Mouse (Mus musculus): Measurements from ENCODE around the gene Chchd3. TPM values are rescaled to one million over a fixed set of nuclear protein-coding genes. Genes with fewer than 3 reads are reported as not detected.

Chchd3 gene
- polyA plus RNA-seq, 1 experiment from 2014 or later = 134 TPM

DNA sequence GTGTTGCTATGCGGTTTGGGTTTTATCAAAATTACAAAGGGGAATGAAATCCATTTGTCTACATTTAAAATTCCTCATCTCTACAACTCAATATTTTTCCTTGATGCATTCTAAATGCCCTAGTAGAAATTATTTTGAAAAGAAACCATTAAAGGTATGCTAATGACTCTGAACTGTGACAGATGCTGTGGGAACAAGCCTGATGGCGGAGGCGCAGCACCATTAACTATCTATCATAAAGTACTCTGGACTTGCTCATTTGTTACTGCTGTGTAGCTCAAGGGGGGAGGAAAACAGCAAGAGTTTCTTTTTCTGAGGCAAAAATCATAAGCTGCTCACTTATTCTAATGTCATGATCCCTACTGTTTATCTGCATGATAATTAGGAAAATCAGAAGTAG is 110.4 kb downstream of the Chchd3 start:
- no peak overlapping the region for H3K9ac ChIP-seq (ENCODE audit: low read depth, low read length)
- H3K27ac ChIP-seq (ENCODE audit: low read depth, low read length) = no peak overlapping the region
- no peaks in the 10 kb centered on the region for H3K9me3 ChIP-seq (ENCODE audit: control insufficient read depth)
- no peaks in the 10 kb centered on the region for H3K36me3 ChIP-seq (ENCODE audit: control insufficient read depth, insufficient read depth)
- TF ChIP-seq CTCF (IDR thresholded peaks at IDR 0.05; ENCODE audit: low read depth) = no peak
- no peaks in the 10 kb centered on the region for H3K27me3 ChIP-seq (replicated peaks; ENCODE audit: control insufficient read depth, insufficient read depth, low read length)
- WGBS = 83% methylated on average over 3 of the region's 3 CpGs
- H3K4me3 ChIP-seq (ENCODE audit: low read depth, low read length) = no peak overlapping the region
- H3K4me1 ChIP-seq (replicated peaks; ENCODE audit: control insufficient read depth, insufficient read depth, low read length) = no peaks in the 10 kb centered on the region
- H3K4me2 ChIP-seq (replicated peaks; ENCODE audit: low read depth) = no peak overlapping the region
- no peak for ATAC-seq

DNA sequence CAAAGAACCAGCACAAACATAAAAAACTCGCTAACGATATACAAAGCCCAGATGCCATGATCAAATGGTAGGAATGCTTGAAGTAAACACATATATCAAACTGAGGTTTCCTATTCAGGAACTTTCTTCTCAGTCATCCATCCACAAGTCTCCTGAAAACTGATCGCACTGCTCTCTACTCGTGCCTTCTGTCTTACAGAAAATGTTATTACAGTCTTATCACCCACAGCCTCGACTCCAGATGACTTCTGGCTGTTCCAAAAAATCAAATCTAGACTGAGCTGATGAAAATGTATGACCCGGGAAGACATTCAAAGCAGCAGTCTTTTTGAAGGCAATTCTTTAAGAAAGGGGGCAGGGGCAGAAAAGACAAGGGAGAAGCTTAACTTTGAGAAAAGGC is 112.8 kb downstream of the Chchd3 start:
- H3K36me3 ChIP-seq (ENCODE audit: control insufficient read depth, insufficient read depth) = no peaks in the 10 kb centered on the region
- no peak for ATAC-seq
- H3K4me1 ChIP-seq (replicated peaks; ENCODE audit: control insufficient read depth, insufficient read depth, low read length) = no peaks in the 10 kb centered on the region
- H3K4me3 ChIP-seq (ENCODE audit: low read depth, low read length) = no peak overlapping the region
- 53% methylated on average over 6 of the region's 6 CpGs for WGBS
- H3K9me3 ChIP-seq (ENCODE audit: control insufficient read depth) = no peaks in the 10 kb centered on the region
- no peak for TF ChIP-seq CTCF (IDR thresholded peaks at IDR 0.05; ENCODE audit: low read depth)
- no peaks in the 10 kb centered on the region for H3K27me3 ChIP-seq (replicated peaks; ENCODE audit: control insufficient read depth, insufficient read depth, low read length)
- no peak overlapping the region for H3K9ac ChIP-seq (ENCODE audit: low read depth, low read length)
- no peak overlapping the region for H3K4me2 ChIP-seq (replicated peaks; ENCODE audit: low read depth)
- no peak overlapping the region for H3K27ac ChIP-seq (ENCODE audit: low read depth, low read length)

DNA sequence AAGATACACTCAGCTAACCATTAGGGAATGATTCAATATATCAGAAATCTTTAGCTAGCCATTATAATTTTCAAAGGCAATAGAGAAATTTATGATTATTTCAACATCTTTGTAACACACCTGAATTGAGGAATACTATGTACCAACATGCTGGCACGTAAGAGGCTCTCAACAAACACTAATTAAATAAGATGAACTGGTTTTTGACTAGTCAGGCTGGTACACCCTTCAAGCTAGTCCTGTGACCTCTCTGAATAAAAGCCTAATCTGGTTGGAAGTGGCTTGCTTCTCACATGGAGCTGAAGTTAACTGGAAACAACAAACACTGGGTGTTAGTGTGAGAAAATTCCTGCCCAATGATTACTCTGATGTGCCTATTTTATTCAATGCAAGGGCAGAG is 115.1 kb downstream of the Chchd3 start:
- no peak overlapping the region for H3K4me3 ChIP-seq (ENCODE audit: low read depth, low read length)
- H3K27me3 ChIP-seq (replicated peaks; ENCODE audit: control insufficient read depth, insufficient read depth, low read length) = no peaks in the 10 kb centered on the region
- H3K27ac ChIP-seq (ENCODE audit: low read depth, low read length) = no peak overlapping the region
- TF ChIP-seq CTCF (IDR thresholded peaks at IDR 0.05; ENCODE audit: low read depth) = no peak
- no peaks in the 10 kb centered on the region for H3K9me3 ChIP-seq (ENCODE audit: control insufficient read depth)
- H3K4me2 ChIP-seq (replicated peaks; ENCODE audit: low read depth) = no peak overlapping the region
- 77% methylated on average over 1 of the region's 1 CpGs for WGBS
- no peak for ATAC-seq
- H3K9ac ChIP-seq (ENCODE audit: low read depth, low read length) = no peak overlapping the region
- no peaks in the 10 kb centered on the region for H3K4me1 ChIP-seq (replicated peaks; ENCODE audit: control insufficient read depth, insufficient read depth, low read length)
- no peaks in the 10 kb centered on the region for H3K36me3 ChIP-seq (ENCODE audit: control insufficient read depth, insufficient read depth)

DNA sequence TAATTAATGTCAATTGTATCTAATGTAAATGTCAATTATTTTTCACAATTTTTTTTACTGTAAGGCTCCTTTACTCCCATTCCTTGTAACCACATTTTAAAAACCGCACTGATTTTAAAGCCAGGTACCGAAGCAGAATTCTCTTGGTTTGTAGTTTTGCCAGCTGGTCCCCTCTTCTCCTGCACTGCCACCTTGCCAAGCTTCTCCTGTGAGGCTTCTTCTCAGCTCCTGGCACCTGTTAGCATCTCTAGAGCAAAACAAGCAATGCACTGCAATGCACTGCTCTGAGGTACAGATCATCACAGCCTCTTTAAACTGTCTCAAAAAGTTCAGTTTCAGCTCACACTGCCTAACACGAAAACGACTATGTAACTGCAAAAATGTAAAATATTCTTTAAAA is 116.4 kb downstream of the Chchd3 start:
- no peak overlapping the region for H3K4me3 ChIP-seq (ENCODE audit: low read depth, low read length)
- H3K27me3 ChIP-seq (replicated peaks; ENCODE audit: control insufficient read depth, insufficient read depth, low read length) = no peaks in the 10 kb centered on the region
- no peak for TF ChIP-seq CTCF (IDR thresholded peaks at IDR 0.05; ENCODE audit: low read depth)
- no peak overlapping the region for H3K9ac ChIP-seq (ENCODE audit: low read depth, low read length)
- H3K36me3 ChIP-seq (ENCODE audit: control insufficient read depth, insufficient read depth) = no peaks in the 10 kb centered on the region
- H3K9me3 ChIP-seq (ENCODE audit: control insufficient read depth) = no peaks in the 10 kb centered on the region
- no peak overlapping the region for H3K4me2 ChIP-seq (replicated peaks; ENCODE audit: low read depth)
- H3K27ac ChIP-seq (ENCODE audit: low read depth, low read length) = no peak overlapping the region
- WGBS = 96% methylated on average over 4 of the region's 4 CpGs
- H3K4me1 ChIP-seq (replicated peaks; ENCODE audit: control insufficient read depth, insufficient read depth, low read length) = no peaks in the 10 kb centered on the region
- ATAC-seq = no peak

DNA sequence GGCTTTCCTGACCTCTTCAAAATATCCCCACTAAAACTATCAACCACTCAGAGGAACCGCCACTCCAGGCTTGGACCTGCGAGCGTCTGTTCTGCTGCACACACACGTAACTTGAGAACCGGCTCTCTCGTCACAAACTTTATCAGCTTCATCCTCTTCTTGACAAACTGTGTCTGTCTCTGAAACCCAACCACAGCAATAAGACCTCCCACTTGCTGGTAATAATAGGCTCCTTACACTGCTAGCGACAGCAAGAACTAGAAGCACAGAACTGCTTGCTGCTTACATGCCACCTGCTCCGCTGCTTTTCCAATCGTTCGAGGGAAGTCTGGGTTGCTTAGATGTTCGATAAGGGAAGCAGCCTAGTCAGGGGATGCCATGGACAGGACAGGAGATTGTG is 119.8 kb downstream of the Chchd3 start:
- whole genome bisulfite sequencing = 66% methylated on average over 11 of the region's 11 CpGs
- H3K9me3 ChIP-seq (ENCODE audit: control insufficient read depth) = no peaks in the 10 kb centered on the region
- H3K9ac ChIP-seq (ENCODE audit: low read depth, low read length) = no peak overlapping the region
- H3K4me2 ChIP-seq (replicated peaks; ENCODE audit: low read depth) = no peak overlapping the region
- no peaks in the 10 kb centered on the region for H3K36me3 ChIP-seq (ENCODE audit: control insufficient read depth, insufficient read depth)
- no peak for TF ChIP-seq CTCF (IDR thresholded peaks at IDR 0.05; ENCODE audit: low read depth)
- H3K27me3 ChIP-seq (replicated peaks; ENCODE audit: control insufficient read depth, insufficient read depth, low read length) = no peaks in the 10 kb centered on the region
- no peaks in the 10 kb centered on the region for H3K4me1 ChIP-seq (replicated peaks; ENCODE audit: control insufficient read depth, insufficient read depth, low read length)
- H3K4me3 ChIP-seq (ENCODE audit: low read depth, low read length) = no peak overlapping the region
- no peak for ATAC-seq
- no peak overlapping the region for H3K27ac ChIP-seq (ENCODE audit: low read depth, low read length)

DNA sequence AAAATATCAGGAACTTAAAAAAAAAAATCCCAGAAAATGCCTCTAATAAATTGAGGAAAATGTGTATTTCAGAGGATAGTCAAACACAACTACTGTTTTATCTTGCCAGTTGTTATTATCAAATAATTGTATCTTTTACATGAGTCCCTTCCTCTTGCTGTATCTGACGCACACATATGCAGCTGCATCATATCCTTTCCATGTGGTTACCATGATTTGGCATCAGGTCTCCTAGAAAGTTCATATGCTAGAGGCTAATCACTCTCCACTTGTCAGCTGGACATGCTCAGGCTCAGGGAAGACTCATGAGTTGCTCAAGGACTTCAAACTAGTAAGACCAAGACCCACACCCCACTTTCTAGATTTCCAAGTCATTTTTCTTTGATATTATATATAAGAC is 122.4 kb downstream of the Chchd3 start:
- TF ChIP-seq CTCF (IDR thresholded peaks at IDR 0.05; ENCODE audit: low read depth) = no peak
- Histone ChIP-seq H3K4me3 (ENCODE audit: low read depth, low read length) (no peak overlapping the region), H3K36me3 (ENCODE audit: control insufficient read depth, insufficient read depth) (no peaks in the 10 kb centered on the region), H3K4me2 (replicated peaks; ENCODE audit: low read depth) (no peak overlapping the region), H3K9ac (ENCODE audit: low read depth, low read length) (no peak overlapping the region), H3K9me3 (ENCODE audit: control insufficient read depth) (no peaks in the 10 kb centered on the region), H3K27me3 (replicated peaks; ENCODE audit: control insufficient read depth, insufficient read depth, low read length) (no peaks in the 10 kb centered on the region), H3K27ac (ENCODE audit: low read depth, low read length) (no peak overlapping the region), H3K4me1 (replicated peaks; ENCODE audit: control insufficient read depth, insufficient read depth, low read length) (no peaks in the 10 kb centered on the region)
- 82% methylated on average over 1 of the region's 1 CpGs for WGBS
- no peak for ATAC-seq

DNA sequence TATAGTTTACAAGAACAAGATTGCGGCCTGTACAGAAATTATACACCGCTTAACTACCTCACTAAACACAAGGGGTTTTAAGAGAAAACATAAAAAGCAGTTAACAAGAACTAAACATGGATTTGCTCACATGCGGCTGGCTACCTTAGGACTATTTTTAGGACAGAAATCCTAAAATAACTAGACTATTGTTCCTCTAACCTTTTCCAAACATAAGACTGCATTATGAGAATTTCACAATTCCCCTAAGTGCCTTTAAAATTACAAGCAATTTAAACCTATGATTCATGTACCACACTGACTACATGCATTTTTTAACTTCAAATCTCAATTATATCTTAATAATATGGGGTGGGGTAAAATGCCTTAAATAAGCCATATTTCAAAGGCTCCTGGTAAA is 123.3 kb downstream of the Chchd3 start:
- H3K9ac ChIP-seq (ENCODE audit: low read depth, low read length) = no peak overlapping the region
- no peak for ATAC-seq
- H3K4me1 ChIP-seq (replicated peaks; ENCODE audit: control insufficient read depth, insufficient read depth, low read length) = no peaks in the 10 kb centered on the region
- H3K4me2 ChIP-seq (replicated peaks; ENCODE audit: low read depth) = no peak overlapping the region
- H3K9me3 ChIP-seq (ENCODE audit: control insufficient read depth) = no peaks in the 10 kb centered on the region
- no peak overlapping the region for H3K27ac ChIP-seq (ENCODE audit: low read depth, low read length)
- no peak for TF ChIP-seq CTCF (IDR thresholded peaks at IDR 0.05; ENCODE audit: low read depth)
- H3K36me3 ChIP-seq (ENCODE audit: control insufficient read depth, insufficient read depth) = no peaks in the 10 kb centered on the region
- H3K4me3 ChIP-seq (ENCODE audit: low read depth, low read length) = no peak overlapping the region
- no peaks in the 10 kb centered on the region for H3K27me3 ChIP-seq (replicated peaks; ENCODE audit: control insufficient read depth, insufficient read depth, low read length)
- 82% methylated on average over 3 of the region's 3 CpGs for WGBS
